Mouse (Mus musculus): ENCODE measurements around the gene Rpusd3.

DNA sequence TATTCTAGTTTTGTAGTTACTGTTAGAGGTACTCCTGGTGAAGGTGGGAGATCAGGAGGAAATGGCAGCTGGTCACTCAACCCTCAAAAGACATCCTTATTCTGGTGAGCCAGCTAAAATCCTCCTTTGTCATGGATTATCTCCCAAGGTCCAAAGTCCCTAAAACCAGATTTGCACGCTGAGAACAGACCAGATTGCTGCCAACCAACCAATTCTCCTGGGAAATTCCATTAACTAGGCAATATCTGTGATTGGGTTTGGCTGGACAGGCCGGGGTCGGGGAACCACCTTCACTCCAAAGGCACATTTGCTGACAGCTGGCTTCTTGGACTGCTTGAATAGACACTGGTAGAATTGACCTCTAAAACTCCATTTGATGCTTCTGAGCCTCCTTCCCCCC, 28.4 kb downstream of the Rpusd3 start:
- TF ChIP-seq CTCF (IDR thresholded peaks at IDR 0.05; ENCODE audit: low read depth) (no peak), EP300 (IDR thresholded peaks at IDR 0.05; ENCODE audit: low read depth) (no peak)

All from liver, embryonic 14.5 days (tissue).